Mouse (Mus musculus) hindbrain, embryonic 13.5 days (tissue): ENCODE data around the gene C87499. TPM values are rescaled to one million over a fixed set of nuclear protein-coding genes. Genes with fewer than 3 reads are reported as not detected.

Experiments used
- polyA plus RNA-seq: library from polyadenylated mRNA; unstranded; fragments of >200 nt; fragmentation: Nextera tagmentation; extraction: Ambion mirVana; gene quantifications from 2 replicates; pipeline ENCODE4 v1.2.1, GENCODE M21; 2015

The C87499 gene
- polyA plus RNA-seq, 1 experiment from 2014 or later: not detected

Other genes starting within 250 kb of the C87499 start
- gene Hacd4, start 195.5 kb downstream of the C87499 start, polyA plus RNA-seq: 3.8 and 4.4 TPM in 2 replicates
- not detected in 2 replicates for gene Ifnb1, start 111.6 kb downstream of the C87499 start, polyA plus RNA-seq
- gene Ifna15, start 76.2 kb downstream of the C87499 start, polyA plus RNA-seq: not detected in 2 replicates
- gene Ifna14, start 62.6 kb downstream of the C87499 start, polyA plus RNA-seq: not detected in 2 replicates
- not detected in 2 replicates for gene Ifna9, start 42.0 kb downstream of the C87499 start, polyA plus RNA-seq
- not detected in 2 replicates for gene Ifna12, start 31.0 kb downstream of the C87499 start, polyA plus RNA-seq
- gene Ifna13, start 10.0 kb upstream of the C87499 start, polyA plus RNA-seq: not detected in 2 replicates
- not detected in 2 replicates for gene Ifna16, start 42.5 kb upstream of the C87499 start, polyA plus RNA-seq
- gene Ifna2, start 49.5 kb upstream of the C87499 start, polyA plus RNA-seq: not detected in 2 replicates
- not detected in 2 replicates for gene Ifnab, start 56.9 kb upstream of the C87499 start, polyA plus RNA-seq
- gene Gm26566, start 87.4 kb upstream of the C87499 start, polyA plus RNA-seq: 1.6 and 2.6 TPM in 2 replicates
- gene Klhl9, start 88.1 kb upstream of the C87499 start, polyA plus RNA-seq: 129 and 130 TPM in 2 replicates
- not detected in 2 replicates for gene Gm13271, start 120.5 kb upstream of the C87499 start, polyA plus RNA-seq
- gene Gm13283, start 125.7 kb upstream of the C87499 start, polyA plus RNA-seq: 0.22 TPM in 1 of 2 replicates, not detected in the other
- gene Gm13290, start 139.4 kb upstream of the C87499 start, polyA plus RNA-seq: 0.22 TPM in 1 of 2 replicates, not detected in the other
- gene Gm13289, start 142.5 kb upstream of the C87499 start, polyA plus RNA-seq: not detected in 2 replicates
- gene Gm13272, start 145.4 kb upstream of the C87499 start, polyA plus RNA-seq: not detected in 2 replicates
- not detected in 2 replicates for gene Ifnz, start 147.7 kb upstream of the C87499 start, polyA plus RNA-seq
- not detected in 2 replicates for gene Gm13276, start 151.3 kb upstream of the C87499 start, polyA plus RNA-seq
- gene Gm13277, start 154.2 kb upstream of the C87499 start, polyA plus RNA-seq: not detected in 2 replicates
- not detected in 2 replicates for gene Gm13278, start 157.1 kb upstream of the C87499 start, polyA plus RNA-seq
- gene Gm13275, start 160.1 kb upstream of the C87499 start, polyA plus RNA-seq: not detected in 2 replicates
- gene Gm13279, start 163.0 kb upstream of the C87499 start, polyA plus RNA-seq: not detected in 2 replicates
- gene Gm13285, start 165.3 kb upstream of the C87499 start, polyA plus RNA-seq: not detected in 2 replicates
- not detected in 2 replicates for gene Gm13287, start 168.8 kb upstream of the C87499 start, polyA plus RNA-seq
- gene Gm13288, start 171.1 kb upstream of the C87499 start, polyA plus RNA-seq: not detected in 2 replicates
- not detected in 2 replicates for gene Ifna7, start 181.8 kb upstream of the C87499 start, polyA plus RNA-seq
- not detected in 2 replicates for gene Ifna11, start 185.5 kb upstream of the C87499 start, polyA plus RNA-seq
- gene Ifna6, start 193.0 kb upstream of the C87499 start, polyA plus RNA-seq: not detected in 2 replicates
- gene Ifna5, start 201.1 kb upstream of the C87499 start, polyA plus RNA-seq: not detected in 2 replicates
- not detected in 2 replicates for gene Ifna4, start 207.4 kb upstream of the C87499 start, polyA plus RNA-seq
- gene Ifna1, start 215.7 kb upstream of the C87499 start, polyA plus RNA-seq: not detected in 2 replicates
- not detected in 2 replicates for gene Ifne, start 245.8 kb upstream of the C87499 start, polyA plus RNA-seq